Mouse (Mus musculus): ENCODE results near the gene Fpgt.

GRCm38 (mm10) chr3:155058800-155059448, 34.3 kb downstream of the Fpgt start:
- TF ChIP-seq EP300 (IDR thresholded peaks at IDR 0.05; ENCODE audit: low read depth) (no peak), CTCF (IDR thresholded peaks at IDR 0.05; ENCODE audit: low read depth) (no peak)

All from liver, postnatal 0 days (tissue).